ENCODE assay signal across 23 mouse cellular contexts in genomic region chr14:32833847-32834246, GRCm38 (mm10). TPM values are rescaled to one million over a fixed set of nuclear protein-coding genes. Genes with fewer than 3 reads are reported as not detected.
"Had no signal": no experiment of that assay in that cellular context is flagged by ENCODE, and none has a peak within 500 bp of the region (broad histone marks: within the 10 kb centered on the region; RNA-seq: fewer than 3 reads in every experiment).

Gene Fam170b, plus strand, starts transcription at chr14:32833962.

- H3K9me3 ChIP-seq: neural tube, embryonic 15.5 days; stomach, embryonic 15.5 days had no signal

- H3K4me1 ChIP-seq: neural tube, embryonic 12.5 days; neural tube, embryonic 13.5 days; neural tube, embryonic 15.5 days had no signal

- H3K9ac ChIP-seq: neural tube, embryonic 12.5 days; neural tube, embryonic 13.5 days; neural tube, embryonic 15.5 days; stomach, embryonic 15.5 days had no signal

- H3K27me3 ChIP-seq: neural tube, embryonic 12.5 days; neural tube, embryonic 13.5 days; neural tube, embryonic 15.5 days; stomach, embryonic 15.5 days had no signal

- H3K27ac ChIP-seq: neural tube, embryonic 12.5 days; neural tube, embryonic 13.5 days; neural tube, embryonic 15.5 days; stomach, embryonic 15.5 days; stomach, postnatal 0 days had no signal

- H3K4me3 ChIP-seq: neural tube, embryonic 12.5 days; neural tube, embryonic 13.5 days; neural tube, embryonic 15.5 days; stomach, embryonic 15.5 days had no signal

- DNase-seq: retina, postnatal 1 day; right cerebral cortex, adult 18-20 months; right cerebral cortex, postnatal 14 days; right cerebral cortex, postnatal 25 days; right cerebral cortex, postnatal 4 days; spleen, adult 18-20 months; thymus, adult 18-20 months; thymus, adult 2 months; thymus, postnatal 14 days; thymus, postnatal 25 days; thymus, postnatal 36 days; thymus, postnatal 4 days had no signal

- H3K4me2 ChIP-seq: neural tube, embryonic 12.5 days; neural tube, embryonic 13.5 days; neural tube, embryonic 15.5 days; stomach, embryonic 15.5 days had no signal

- H3K36me3 ChIP-seq: neural tube, embryonic 12.5 days; neural tube, embryonic 13.5 days; neural tube, embryonic 15.5 days; stomach, embryonic 15.5 days had no signal

RNA-seq across cellular contexts. Expression of gene Fam170b, which starts in this region (rescaled TPM):
- total RNA-seq: neutrophil, adult 5-6 weeks had no signal
- polyA plus RNA-seq: neural tube, embryonic 12.5 days; neural tube, embryonic 14.5 days; neural tube, embryonic 15.5 days; small intestine, adult 2 months; spleen, adult 2 months; stomach, embryonic 15.5 days; stomach, postnatal 0 days; thymus, adult 2 months; thymus, postnatal 0 days; urinary bladder, adult 2 months had no signal
